Mouse (Mus musculus): ENCODE data around the gene Adprm.

The Adprm gene

DNA sequence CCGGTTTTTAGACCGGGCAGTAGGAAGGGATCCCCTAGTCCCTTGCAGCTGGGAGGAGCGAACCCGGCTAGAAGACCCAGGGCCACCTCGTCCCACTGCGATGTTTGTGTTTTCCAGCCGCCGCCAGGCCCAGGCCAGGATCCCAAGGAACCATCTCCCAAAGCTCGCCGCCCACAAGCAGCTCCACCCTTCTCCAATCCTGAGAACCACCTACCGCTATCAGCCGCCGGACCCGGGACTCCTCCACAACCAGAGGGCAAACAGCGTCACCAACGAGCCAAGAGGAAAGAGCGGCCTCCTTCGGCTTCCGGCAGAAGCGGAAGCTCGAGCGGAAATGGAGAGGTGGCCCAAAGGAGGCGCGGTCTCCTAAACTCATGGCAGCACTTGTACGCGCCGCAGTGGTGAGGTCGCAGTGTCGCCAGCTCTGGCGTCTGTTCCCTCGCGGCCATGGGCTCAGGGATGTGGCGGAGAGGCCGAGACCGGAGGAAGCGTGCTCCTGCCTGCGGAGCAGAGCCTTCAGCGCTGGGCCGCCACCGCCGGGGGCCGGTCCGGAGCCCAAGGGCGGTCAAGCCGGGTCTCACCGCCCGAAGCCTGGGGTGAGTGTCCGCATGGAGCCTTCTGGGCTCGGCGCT is at the start of gene Adprm, which contains the start of gene Sco1:
Adprm (minus strand) TSS at position 274 of the 632 bp plus-strand sequence.
Sco1 (plus strand) TSS at position 350 of the 632 bp plus-strand sequence.
- peak; percentile 96 for DNase-seq (ENCODE audit: low read depth, low spot score)

- peak; percentile 71 for DNase-seq (ENCODE audit: low read depth, low spot score)
Measured at GRCm38 (mm10) chr11:67101713-67102112, 49.3 kb upstream of the Adprm start.

DNA sequence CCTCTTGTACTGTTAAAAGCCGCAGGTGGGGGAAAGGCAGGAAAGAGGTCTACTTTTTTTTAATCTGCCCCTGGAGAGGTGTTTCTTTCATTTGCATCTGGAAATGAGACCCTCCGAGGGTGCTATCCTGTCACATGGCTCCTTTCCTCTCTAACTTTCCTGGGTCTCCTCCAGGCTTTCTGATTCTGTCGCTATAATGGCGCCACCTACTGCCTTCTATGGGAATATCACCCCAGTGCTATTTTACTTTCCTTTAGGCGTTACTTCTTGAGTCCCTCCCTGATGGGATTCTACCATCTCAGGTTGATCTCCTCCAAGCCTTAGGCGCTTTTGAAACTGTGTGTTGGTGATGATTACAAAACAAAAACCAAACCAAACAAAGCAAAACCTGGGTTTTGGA is 47.8 kb upstream of the Adprm start:
- peak; percentile 86 for DNase-seq (ENCODE audit: low read depth, low spot score)

GRCm38 (mm10) chr11:67099241-67099640 is 46.8 kb upstream of the Adprm start:
- no peak for DNase-seq (ENCODE audit: low read depth, low spot score)

- DNase-seq (ENCODE audit: low read depth, low spot score): no peak
Measured at GRCm38 (mm10) chr11:67098427-67098826, 46.0 kb upstream of the Adprm start.

- no peak for DNase-seq (ENCODE audit: low read depth, low spot score)
Measured at GRCm38 (mm10) chr11:67097709-67098108, 45.3 kb upstream of the Adprm start.

DNA sequence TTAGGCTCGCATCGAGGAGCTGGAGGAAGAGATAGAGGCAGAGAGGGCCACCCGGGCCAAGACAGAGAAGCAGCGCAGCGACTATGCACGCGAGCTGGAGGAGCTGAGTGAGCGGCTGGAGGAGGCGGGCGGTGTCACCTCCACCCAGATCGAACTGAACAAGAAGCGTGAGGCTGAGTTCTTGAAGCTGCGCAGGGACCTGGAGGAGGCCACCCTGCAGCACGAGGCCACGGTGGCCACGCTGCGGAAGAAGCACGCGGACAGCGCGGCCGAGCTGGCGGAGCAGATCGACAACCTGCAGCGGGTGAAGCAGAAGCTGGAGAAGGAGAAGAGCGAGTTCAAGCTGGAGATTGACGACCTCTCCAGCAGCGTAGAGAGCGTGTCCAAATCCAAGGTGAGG is 42.1 kb upstream of the Adprm start:
- DNase-seq (ENCODE audit: low read depth, low spot score): peak; percentile 16

GRCm38 (mm10) chr11:67093652-67094051 is 41.3 kb upstream of the Adprm start:
- DNase-seq (ENCODE audit: low read depth, low spot score): no peak

DNA sequence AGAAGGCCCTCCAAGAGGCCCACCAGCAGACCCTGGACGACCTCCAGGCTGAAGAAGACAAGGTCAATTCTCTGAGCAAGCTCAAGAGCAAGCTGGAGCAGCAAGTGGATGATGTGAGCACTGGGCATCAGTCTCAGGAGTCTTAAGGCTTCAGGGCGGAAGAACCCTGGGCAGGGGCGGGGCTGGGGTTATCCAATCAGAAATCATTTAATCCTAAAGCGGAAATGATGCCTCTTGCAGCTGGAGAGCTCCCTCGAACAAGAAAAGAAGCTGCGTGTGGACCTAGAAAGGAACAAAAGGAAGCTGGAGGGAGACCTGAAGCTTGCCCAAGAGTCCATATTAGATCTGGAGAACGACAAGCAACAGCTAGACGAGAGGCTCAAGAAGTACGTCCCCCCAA is 40.8 kb upstream of the Adprm start:
- DNase-seq (ENCODE audit: low read depth, low spot score): peak; percentile 65

- DNase-seq (ENCODE audit: low read depth, low spot score): peak; percentile 23
Measured at GRCm38 (mm10) chr11:67092354-67092753, 40.0 kb upstream of the Adprm start.

- no peak for DNase-seq (ENCODE audit: low read depth, low spot score)
Measured at GRCm38 (mm10) chr11:67087225-67087624, 34.8 kb upstream of the Adprm start.

DNA sequence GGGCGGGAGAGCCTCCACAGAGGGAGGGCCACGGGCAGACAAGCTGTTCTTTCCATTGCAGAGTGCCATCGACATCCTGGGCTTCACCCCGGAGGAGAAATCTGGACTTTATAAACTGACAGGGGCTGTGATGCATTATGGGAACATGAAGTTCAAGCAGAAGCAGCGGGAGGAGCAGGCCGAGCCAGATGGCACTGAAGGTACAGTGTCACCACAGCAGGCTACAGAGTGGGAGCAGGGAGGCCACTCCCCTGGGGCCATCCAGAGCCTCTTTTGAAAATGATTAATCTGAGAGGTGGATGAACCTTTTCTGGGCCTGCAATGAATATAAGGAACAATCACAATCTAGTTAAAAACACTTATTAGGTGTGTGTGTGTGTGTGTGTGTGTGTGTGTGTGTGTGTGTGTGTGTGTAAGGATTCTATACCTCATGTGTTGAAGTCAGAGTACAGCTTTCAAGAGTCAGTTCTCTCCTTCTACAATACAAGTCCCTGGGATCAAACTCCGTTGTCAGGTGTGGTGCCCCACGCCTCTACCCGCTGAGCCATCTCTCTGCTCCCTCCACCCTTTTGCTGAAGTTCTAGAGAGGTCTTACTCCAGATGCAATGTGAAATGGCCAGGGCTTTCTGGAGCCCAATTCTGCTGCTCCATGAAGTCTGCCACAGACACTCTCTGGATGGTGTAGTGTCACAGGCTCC is 34.2 kb upstream of the Adprm start:
- no peak for DNase-seq (ENCODE audit: low read depth, low spot score)

DNA sequence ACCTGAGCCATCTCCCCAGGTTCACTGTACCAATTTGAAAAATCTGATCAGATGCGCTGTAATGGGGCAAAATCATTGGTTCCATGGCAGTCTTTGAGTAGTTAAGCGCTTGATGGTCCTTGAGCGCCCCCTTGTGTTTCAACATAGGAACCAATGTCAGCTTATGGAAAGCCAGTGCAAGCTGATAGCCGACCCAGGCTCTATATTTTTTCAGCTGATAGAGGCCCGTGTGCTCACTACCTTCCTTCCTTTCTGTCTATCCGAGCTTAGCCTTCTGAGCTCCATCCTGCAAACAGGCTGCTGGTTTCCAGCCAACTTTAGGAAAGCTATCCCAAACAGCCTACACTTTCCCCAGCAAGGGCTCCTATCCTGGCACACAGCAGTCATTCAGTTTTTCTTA is 33.1 kb upstream of the Adprm start:
- DNase-seq (ENCODE audit: low read depth, low spot score): peak; percentile 86

GRCm38 (mm10) chr11:67083712-67084340 is 31.4 kb upstream of the Adprm start:
- DNase-seq (ENCODE audit: low read depth, low spot score): peak; percentile 88

- no peak for DNase-seq (ENCODE audit: low read depth, low spot score)
Measured at GRCm38 (mm10) chr11:67083239-67083638, 30.8 kb upstream of the Adprm start.

- DNase-seq (ENCODE audit: low read depth, low spot score): no peak
Measured at GRCm38 (mm10) chr11:67082793-67083192, 30.4 kb upstream of the Adprm start.

- DNase-seq (ENCODE audit: low read depth, low spot score): no peak
Measured at GRCm38 (mm10) chr11:67082188-67082587, 29.8 kb upstream of the Adprm start.

- peak; percentile 93 for DNase-seq (ENCODE audit: low read depth, low spot score)
Measured at GRCm38 (mm10) chr11:67081125-67081649, 28.8 kb upstream of the Adprm start.

DNA sequence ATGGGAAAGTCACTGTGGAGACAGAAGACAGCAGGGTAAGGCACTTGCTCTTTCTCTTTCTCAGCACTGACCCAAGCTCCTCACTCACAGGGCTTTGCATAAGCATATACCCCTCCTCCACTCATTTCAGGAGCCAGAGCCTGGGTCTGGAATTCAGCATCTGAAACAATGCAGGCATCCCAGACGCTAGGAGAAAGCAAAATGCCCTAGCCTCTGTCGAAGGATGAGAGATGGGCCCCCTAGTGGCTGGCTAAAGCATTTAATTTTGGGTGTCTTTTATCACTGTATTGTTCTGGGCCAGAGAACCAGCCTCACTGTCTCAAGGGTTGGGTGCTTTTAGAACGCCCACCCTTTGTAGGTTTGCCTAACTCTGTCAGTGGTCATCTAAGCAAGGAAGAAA is 27.8 kb upstream of the Adprm start:
- peak; percentile 92 for DNase-seq (ENCODE audit: low read depth, low spot score)

- DNase-seq (ENCODE audit: low read depth, low spot score): no peak
Measured at GRCm38 (mm10) chr11:67079740-67080139, 27.3 kb upstream of the Adprm start.

DNA sequence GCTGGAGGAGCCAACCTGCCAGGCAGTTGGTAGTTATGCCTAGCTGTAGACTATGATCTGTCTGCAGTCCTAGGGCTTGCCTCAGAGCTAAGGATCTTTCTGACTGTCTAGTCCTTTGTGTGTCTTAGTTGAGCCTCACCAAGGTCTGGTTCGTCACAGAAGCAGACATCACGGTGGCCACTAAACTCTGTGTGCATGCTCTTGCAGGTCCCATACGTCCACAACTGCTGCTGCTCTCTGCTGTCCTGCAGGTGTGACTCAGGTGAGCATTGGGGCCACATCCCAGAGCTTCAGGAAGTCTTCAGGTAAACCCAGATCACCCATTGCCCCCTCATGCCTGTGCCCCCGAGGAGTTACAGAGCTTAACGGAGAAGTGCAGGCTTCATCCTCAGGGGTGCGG is 26.5 kb upstream of the Adprm start:
- no peak for DNase-seq (ENCODE audit: low read depth, low spot score)

GRCm38 (mm10) chr11:67078000-67078399 is 25.6 kb upstream of the Adprm start, which contains the start of gene Myh3:
TSS of gene Myh3 (plus strand) at chr11:67078300.
- DNase-seq (ENCODE audit: low read depth, low spot score): no peak

Measured in R1 (cell line).